Mouse (Mus musculus): ENCODE results near the gene 1700093K21Rik. TPM values are rescaled to one million over a fixed set of nuclear protein-coding genes. Genes with fewer than 3 reads are reported as not detected.

The 1700093K21Rik gene
- polyA plus RNA-seq, 1 experiment, result not detected

Other genes starting within 250 kb of the 1700093K21Rik start
- gene Usp34, start 214.3 kb downstream of the 1700093K21Rik start, polyA plus RNA-seq (2012; rRNA removed), result 5.9 and 8.0 TPM in 2 replicates
- gene Ahsa2, start 23.1 kb downstream of the 1700093K21Rik start, polyA plus RNA-seq (2012; rRNA removed), result 5.6 and 7.4 TPM in 2 replicates
- gene 0610010F05Rik, start 112.5 kb upstream of the 1700093K21Rik start, polyA plus RNA-seq (2012; rRNA removed), result 0.73 and 1.1 TPM in 2 replicates
- 2.4 and 2.6 TPM in 2 replicates for gene Pus10, start 144.5 kb upstream of the 1700093K21Rik start, polyA plus RNA-seq (2012; rRNA removed)
- gene Pex13, start 144.8 kb upstream of the 1700093K21Rik start, polyA plus RNA-seq (2012; rRNA removed), result 5.1 and 6.9 TPM in 2 replicates
- gene Rel, start 249.8 kb upstream of the 1700093K21Rik start, polyA plus RNA-seq (2012; rRNA removed), result 1.4 and 2.2 TPM in 2 replicates